Mouse (Mus musculus): Measurements from ENCODE around the gene Timp1. TPM values are rescaled to one million over a fixed set of nuclear protein-coding genes. Genes with fewer than 3 reads are reported as not detected.
A peak's percentile ranks its signal among the peaks of the same experiment; 100 is the strongest.

Timp1 gene
- polyA plus RNA-seq (2015; fragmentation: Nextera tagmentation; extraction: Ambion mirVana), result 11.7 and 18.8 TPM in 2 replicates

DNA sequence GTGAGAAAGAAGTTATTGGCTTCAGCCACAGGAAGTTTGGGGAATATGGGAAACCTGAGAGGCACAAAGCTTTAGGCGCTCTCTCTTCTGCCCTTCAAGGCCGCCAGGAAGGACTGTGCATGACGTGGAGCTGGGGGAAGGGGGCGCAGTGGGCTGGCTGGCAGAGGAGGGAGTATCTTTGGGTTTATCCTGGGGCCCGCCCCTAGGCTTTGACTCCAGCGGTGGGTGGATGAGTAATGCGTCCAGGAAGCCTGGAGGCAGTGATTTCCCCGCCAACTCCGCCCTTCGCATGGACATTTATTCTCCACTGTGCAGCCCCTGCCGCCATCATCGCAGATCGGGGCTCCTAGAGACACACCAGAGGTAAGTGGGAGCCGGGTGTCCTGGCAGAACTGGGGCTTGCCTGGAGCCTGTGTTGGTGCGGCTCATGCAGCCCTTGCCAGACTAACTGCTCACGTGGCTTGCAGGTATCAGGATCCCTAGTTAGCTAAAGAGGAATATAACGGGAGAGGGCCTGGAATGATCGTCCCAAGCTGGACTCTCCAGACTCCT, at the start of gene Timp1:
Timp1 (plus strand) TSS at position 205 of the 552 bp plus-strand sequence.
- Histone ChIP-seq H3K4me2 (replicated peaks; ENCODE audit: low read depth) (peak within 1 kb of the TSS; percentile 46), H3K9me3 (ENCODE audit: control insufficient read depth, low read length) (no peaks in the 10 kb centered on the region), H3K27me3 (ENCODE audit: control insufficient read depth, insufficient read depth, low read length) (no peaks in the 10 kb centered on the region), H3K36me3 (ENCODE audit: control insufficient read depth, insufficient read depth, low read length) (no peaks in the 10 kb centered on the region), H3K27ac (replicated peaks) (no peak within 1 kb of the TSS), H3K4me3 (ENCODE audit: low read depth, low read length) (peak within 1 kb of the TSS; percentile 33), H3K9ac (ENCODE audit: low read length) (no peak within 1 kb of the TSS), H3K4me1 (replicated peaks; ENCODE audit: control insufficient read depth, insufficient read depth) (no peaks in the 10 kb centered on the region)
- ATAC-seq (ENCODE audit: low FRiP score, low TSS enrichment) (peak; percentile 90), DNase-seq (ENCODE audit: low spot score) (peak; percentile 54)
- TF ChIP-seq CTCF (IDR thresholded peaks at IDR 0.05; ENCODE audit: low read depth) (peak; percentile 30; the same call in 1 of the 2 replicates), EP300 (optimal IDR thresholded peaks at IDR 0.05) (no peak)
- WGBS, result 16% methylated on average over 17 of the region's 18 CpGs

DNA sequence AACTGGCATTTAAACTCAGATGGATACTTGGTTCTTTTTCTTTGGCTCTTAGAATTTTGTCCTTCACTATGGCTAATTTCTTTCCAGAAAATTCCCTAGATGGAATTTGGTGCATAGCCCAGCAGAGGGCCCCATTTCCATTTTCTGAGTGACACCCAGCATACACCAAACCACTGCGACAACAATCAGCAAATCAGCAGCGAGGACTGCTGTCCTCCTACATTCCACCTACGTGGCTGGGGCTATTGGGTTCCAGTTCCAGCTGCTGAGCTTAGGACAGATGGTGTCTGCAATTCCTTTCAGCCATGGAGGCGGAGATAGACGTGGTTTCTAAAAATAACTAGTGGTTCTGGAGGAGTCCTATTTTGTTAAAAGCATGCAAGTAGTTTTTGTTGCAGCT, 41.0 kb upstream of the Timp1 start:
- Histone ChIP-seq H3K4me3 (ENCODE audit: low read depth, low read length) (no peak overlapping the region), H3K4me2 (replicated peaks; ENCODE audit: low read depth) (no peak overlapping the region), H3K27ac (replicated peaks) (no peak overlapping the region), H3K9ac (ENCODE audit: low read length) (no peak overlapping the region), H3K27me3 (ENCODE audit: control insufficient read depth, insufficient read depth, low read length) (no peaks in the 10 kb centered on the region), H3K9me3 (ENCODE audit: control insufficient read depth, low read length) (no peaks in the 10 kb centered on the region), H3K4me1 (replicated peaks; ENCODE audit: control insufficient read depth, insufficient read depth) (no peaks in the 10 kb centered on the region), H3K36me3 (ENCODE audit: control insufficient read depth, insufficient read depth, low read length) (no peaks in the 10 kb centered on the region)
- 21% methylated on average over 5 of the region's 5 CpGs for WGBS
- ATAC-seq (ENCODE audit: low FRiP score, low TSS enrichment) (peak; percentile 91), DNase-seq (ENCODE audit: low spot score) (peak; percentile 34)
- TF ChIP-seq EP300 (optimal IDR thresholded peaks at IDR 0.05) (no peak), CTCF (IDR thresholded peaks at IDR 0.05; ENCODE audit: low read depth) (peak; percentile 72)

DNA sequence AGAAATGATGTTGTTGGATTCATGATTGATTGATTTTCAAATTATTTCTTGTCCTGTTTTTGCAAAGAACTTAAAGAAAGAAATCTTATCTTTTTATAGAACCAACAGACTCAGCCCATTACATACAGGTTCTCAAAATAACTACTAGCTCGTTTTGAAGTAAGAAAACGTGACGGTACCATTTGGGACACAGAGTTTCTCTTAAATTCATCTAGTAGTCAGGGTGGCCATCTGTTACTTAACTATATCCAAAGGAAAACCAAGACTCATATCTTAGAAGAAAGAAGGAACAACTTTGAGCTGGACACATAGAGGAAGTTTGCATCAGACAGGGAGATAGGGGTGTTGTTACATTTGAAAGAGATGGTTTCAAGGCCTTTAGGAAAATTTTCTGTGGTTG, 22.7 kb upstream of the Timp1 start:
- Histone ChIP-seq H3K27ac (replicated peaks) (no peak overlapping the region), H3K4me1 (replicated peaks; ENCODE audit: control insufficient read depth, insufficient read depth) (no peaks in the 10 kb centered on the region), H3K4me2 (replicated peaks; ENCODE audit: low read depth) (no peak overlapping the region), H3K4me3 (ENCODE audit: low read depth, low read length) (no peak overlapping the region), H3K9ac (ENCODE audit: low read length) (no peak overlapping the region), H3K27me3 (ENCODE audit: control insufficient read depth, insufficient read depth, low read length) (no peaks in the 10 kb centered on the region), H3K36me3 (ENCODE audit: control insufficient read depth, insufficient read depth, low read length) (0 out of 2 replicates have a peak, but pooled peaks cover 4% of the 10 kb centered on the region), H3K9me3 (ENCODE audit: control insufficient read depth, low read length) (no peaks in the 10 kb centered on the region)
- ATAC-seq (ENCODE audit: low FRiP score, low TSS enrichment), result no peak
- WGBS, result 87% methylated on average over 3 of the region's 3 CpGs
- DNase-seq (ENCODE audit: low spot score), result no peak
- no peak for TF ChIP-seq CTCF (IDR thresholded peaks at IDR 0.05; ENCODE audit: low read depth)
- no peak for TF ChIP-seq EP300 (optimal IDR thresholded peaks at IDR 0.05)

DNA sequence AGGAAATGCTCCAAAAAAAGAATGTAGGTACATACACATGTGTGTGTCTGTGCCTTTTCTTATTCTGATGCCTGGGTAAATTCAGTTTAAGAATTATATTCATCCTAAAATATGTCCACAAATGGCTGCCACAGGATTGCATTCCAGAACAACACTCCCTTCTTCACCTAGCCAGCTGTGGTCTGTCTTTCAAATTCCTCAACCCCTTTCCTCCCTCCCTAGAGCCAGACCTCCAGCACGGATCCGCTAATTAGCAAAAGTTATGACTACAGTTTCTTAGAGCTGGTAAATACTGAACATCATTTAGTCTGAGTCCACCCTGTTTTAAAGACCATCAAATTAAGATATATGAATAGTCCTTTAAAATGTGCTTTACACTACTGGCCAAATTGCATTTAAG, 22.1 kb upstream of the Timp1 start:
- Histone ChIP-seq H3K27me3 (ENCODE audit: control insufficient read depth, insufficient read depth, low read length) (no peaks in the 10 kb centered on the region), H3K4me2 (replicated peaks; ENCODE audit: low read depth) (peak overlapping the region; percentile 25; the same call in 1 of the 2 replicates), H3K9ac (ENCODE audit: low read length) (no peak overlapping the region), H3K36me3 (ENCODE audit: control insufficient read depth, insufficient read depth, low read length) (0 out of 2 replicates have a peak, but pooled peaks cover 4% of the 10 kb centered on the region), H3K4me3 (ENCODE audit: low read depth, low read length) (peak overlapping the region; percentile 48), H3K9me3 (ENCODE audit: control insufficient read depth, low read length) (no peaks in the 10 kb centered on the region), H3K4me1 (replicated peaks; ENCODE audit: control insufficient read depth, insufficient read depth) (no peaks in the 10 kb centered on the region), H3K27ac (replicated peaks) (0 out of 2 replicates have a peak overlapping the region, but pooled peaks have one; percentile 19)
- WGBS, result 22% methylated on average over 2 of the region's 2 CpGs
- DNase-seq (ENCODE audit: low spot score), result no peak
- ATAC-seq (ENCODE audit: low FRiP score, low TSS enrichment), result no peak
- TF ChIP-seq EP300 (optimal IDR thresholded peaks at IDR 0.05), result no peak
- TF ChIP-seq CTCF (IDR thresholded peaks at IDR 0.05; ENCODE audit: low read depth), result no peak

DNA sequence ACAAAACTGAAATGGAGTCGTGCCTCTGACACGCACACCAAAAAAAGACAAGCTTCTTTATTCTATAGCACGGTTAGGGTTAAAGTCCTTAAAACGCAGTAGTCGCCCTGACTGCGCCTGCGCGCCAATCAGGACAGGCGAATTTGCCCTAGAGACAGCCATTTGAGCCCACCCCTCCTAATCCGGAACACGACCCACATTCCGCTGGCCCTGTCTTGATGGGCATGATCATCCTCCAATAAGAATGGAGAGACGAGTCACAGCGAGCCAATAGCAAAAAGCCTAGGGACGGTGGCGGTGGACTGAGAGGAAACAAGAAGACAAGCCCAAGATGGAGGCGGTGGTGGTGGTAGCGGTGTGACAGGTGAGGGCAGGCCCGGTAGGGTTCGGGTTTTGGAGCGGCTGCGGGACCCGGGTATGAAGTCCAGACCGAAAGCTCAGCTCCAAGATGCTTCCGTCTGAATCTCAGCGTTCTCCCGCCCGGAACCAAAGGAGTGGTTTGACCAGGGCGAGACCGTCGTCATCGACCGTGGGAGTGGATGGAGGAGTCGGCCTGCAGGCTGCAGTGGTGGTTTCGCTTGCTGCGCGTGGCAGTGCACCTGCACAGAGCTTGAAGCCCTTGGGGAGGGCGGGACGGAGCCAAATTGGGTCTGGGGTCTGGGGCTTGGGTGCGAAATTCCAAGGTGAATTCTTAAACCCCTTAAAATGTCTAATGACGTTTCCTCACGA, 21.5 kb upstream of the Timp1 start:
- DNase-seq (ENCODE audit: low spot score) (peak; percentile 85), ATAC-seq (ENCODE audit: low FRiP score, low TSS enrichment) (peak; percentile 99)
- Histone ChIP-seq H3K9me3 (ENCODE audit: control insufficient read depth, low read length) (no peaks in the 10 kb centered on the region), H3K4me2 (replicated peaks; ENCODE audit: low read depth) (peak overlapping the region; percentile 62), H3K9ac (ENCODE audit: low read length) (peak overlapping the region; percentile 76), H3K27ac (replicated peaks) (peak overlapping the region; percentile 70), H3K27me3 (ENCODE audit: control insufficient read depth, insufficient read depth, low read length) (no peaks in the 10 kb centered on the region), H3K4me3 (ENCODE audit: low read depth, low read length) (peak overlapping the region; percentile 48), H3K36me3 (ENCODE audit: control insufficient read depth, insufficient read depth, low read length) (0 out of 2 replicates have a peak, but pooled peaks cover 4% of the 10 kb centered on the region), H3K4me1 (replicated peaks; ENCODE audit: control insufficient read depth, insufficient read depth) (no peaks in the 10 kb centered on the region)
- 16% methylated on average over 37 of the region's 42 CpGs for WGBS
- TF ChIP-seq EP300 (optimal IDR thresholded peaks at IDR 0.05) (no peak), CTCF (IDR thresholded peaks at IDR 0.05; ENCODE audit: low read depth) (no peak)

DNA sequence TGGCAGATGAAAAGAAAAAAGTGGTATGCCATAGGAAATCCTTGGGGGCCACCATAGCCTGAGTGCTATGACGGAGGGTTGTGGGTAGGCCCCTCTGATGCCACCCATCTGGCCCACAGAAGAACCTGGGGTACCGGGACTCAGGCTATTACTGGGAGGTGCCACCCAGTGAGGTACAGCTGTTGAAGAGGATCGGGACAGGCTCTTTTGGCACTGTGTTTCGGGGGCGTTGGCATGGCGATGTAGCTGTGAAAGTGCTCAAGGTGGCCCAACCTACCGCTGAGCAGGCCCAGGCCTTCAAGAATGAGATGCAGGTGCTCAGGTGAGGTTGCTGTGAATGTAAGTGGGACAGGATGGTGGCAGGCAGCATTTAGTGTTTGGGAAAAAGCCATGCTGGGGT, 16.2 kb upstream of the Timp1 start:
- H3K4me3 ChIP-seq (ENCODE audit: low read depth, low read length), result no peak overlapping the region
- H3K27ac ChIP-seq (replicated peaks), result no peak overlapping the region
- H3K4me2 ChIP-seq (replicated peaks; ENCODE audit: low read depth), result no peak overlapping the region
- no peak for DNase-seq (ENCODE audit: low spot score)
- H3K27me3 ChIP-seq (ENCODE audit: control insufficient read depth, insufficient read depth, low read length), result no peaks in the 10 kb centered on the region
- 90% methylated on average over 7 of the region's 7 CpGs for WGBS
- no peak overlapping the region for H3K9ac ChIP-seq (ENCODE audit: low read length)
- no peaks in the 10 kb centered on the region for H3K9me3 ChIP-seq (ENCODE audit: control insufficient read depth, low read length)
- ATAC-seq (ENCODE audit: low FRiP score, low TSS enrichment), result no peak
- no peaks in the 10 kb centered on the region for H3K4me1 ChIP-seq (replicated peaks; ENCODE audit: control insufficient read depth, insufficient read depth)
- 0 out of 2 replicates have a peak, but pooled peaks cover 4% of the 10 kb centered on the region for H3K36me3 ChIP-seq (ENCODE audit: control insufficient read depth, insufficient read depth, low read length)
- TF ChIP-seq EP300 (optimal IDR thresholded peaks at IDR 0.05), result no peak
- TF ChIP-seq CTCF (IDR thresholded peaks at IDR 0.05; ENCODE audit: low read depth), result no peak

Measured in stomach, postnatal 0 days (tissue).